Mouse (Mus musculus) ES-Bruce4 (cell line): Measurements from ENCODE around the gene Thada.
A peak's percentile ranks its signal among the peaks of the same experiment; 100 is the strongest.

ENCODE experiments used
- CTCF ChIP-seq: IDR thresholded peaks from one replicate; pipeline ENCODE4 v1.8.1; 2011; ENCODE audit warnings: low read depth, low read length
- EP300 ChIP-seq: IDR thresholded peaks from 2 replicates; pipeline ENCODE4 v1.6.1; 2011; ENCODE audit warnings: low read depth, low read length; ENCODE audit not compliant: insufficient read depth

DNA sequence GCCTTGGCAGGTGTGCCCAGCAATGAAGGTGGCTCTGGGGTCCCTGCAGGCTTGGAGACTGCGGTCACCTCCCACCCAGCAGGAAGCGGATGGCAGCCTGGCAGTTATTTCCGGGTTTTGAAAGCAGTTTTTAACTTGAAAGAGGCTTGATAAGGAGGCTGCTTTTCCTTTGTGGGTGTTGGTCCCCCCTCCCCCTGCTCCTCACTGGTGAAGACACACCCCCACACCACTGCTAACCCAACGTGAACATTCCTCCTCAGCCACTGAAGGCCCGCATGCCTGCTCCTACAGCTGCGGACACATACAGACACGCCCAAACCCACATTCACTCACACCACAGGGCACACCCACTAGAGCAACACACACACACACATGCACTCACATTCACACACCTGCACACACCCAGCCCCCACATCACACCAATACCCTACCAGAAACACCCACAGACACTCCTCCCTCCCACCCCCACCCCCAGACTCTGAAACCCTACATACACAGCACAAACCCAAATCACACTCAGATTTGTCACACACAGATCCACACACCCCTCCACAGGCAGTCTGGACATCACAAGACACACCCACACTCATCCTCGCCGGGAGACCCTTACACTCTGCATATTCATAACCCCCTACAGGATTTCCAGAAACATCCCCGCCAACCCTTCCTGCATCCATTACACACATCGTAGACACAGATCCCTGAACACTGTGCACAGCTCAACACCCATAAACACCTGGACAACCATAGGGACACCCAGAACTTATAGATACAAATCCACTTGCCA, 285.1 kb downstream of the Thada start:
- TF ChIP-seq EP300 (0 out of 2 replicates have a peak, but pooled peaks have one; percentile 50), CTCF (no peak)
